ENCODE assay signal across 9 mouse cellular contexts in the genomic region with DNA sequence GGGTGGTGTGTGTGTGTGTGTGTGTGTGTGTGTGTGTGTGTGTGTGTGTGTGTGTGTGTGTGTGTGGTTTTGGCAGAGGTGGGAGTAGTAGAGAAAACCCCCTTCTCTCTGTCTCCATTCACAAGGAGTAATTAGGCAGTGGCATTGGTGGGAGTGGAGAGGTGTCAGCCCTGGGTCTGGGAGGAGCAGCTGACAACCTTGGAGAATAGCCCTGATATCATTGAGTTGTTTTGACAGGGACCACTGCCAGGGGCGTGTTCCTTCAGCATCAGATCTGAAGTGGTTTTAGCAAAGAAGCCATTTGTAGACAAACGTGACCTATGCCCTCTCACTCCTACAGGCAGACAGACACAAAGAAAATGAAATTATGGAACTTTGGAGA. TPM values are rescaled to one million over a fixed set of nuclear protein-coding genes. Genes with fewer than 3 reads are reported as not detected.
DNase-seq lines count a peak whose midpoint lies in the region; ATAC-seq and TF ChIP-seq lines count a peak whose summit lies in the region.
"Had no signal": no experiment of that assay in that cellular context is flagged by ENCODE, and none has a peak within 500 bp of the region (broad histone marks: within the 10 kb centered on the region; RNA-seq: fewer than 3 reads in every experiment).

No protein-coding gene starts in this region.

- DNase-seq in hindbrain, embryonic 10.5 days (ENCODE audit: low spot score), result no peak
- DNase-seq in ovary, adult 18-20 months (ENCODE audit: low spot score), result peak; percentile 24
- DNase-seq in ovary, postnatal 36 days (ENCODE audit: low spot score), result no peak
- DNase-seq in stomach, postnatal 0 days (ENCODE audit: low spot score), result no peak
- no peak for DNase-seq in adrenal gland, postnatal 36 days
- DNase-seq in layer of hippocampus, adult 9-11 months, result no peak

- TF ChIP-seq EP300 in stomach, postnatal 0 days (optimal IDR thresholded peaks at IDR 0.05), result no peak

- H3K4me1 ChIP-seq in hindbrain, embryonic 13.5 days (replicated peaks), result peaks cover 47% of the 10 kb centered on the region
- H3K4me1 ChIP-seq in hindbrain, embryonic 10.5 days (replicated peaks), result peaks cover 52% of the 10 kb centered on the region
- H3K4me1 ChIP-seq in intestine, embryonic 15.5 days (replicated peaks), result peaks cover 31% of the 10 kb centered on the region
- H3K4me1 ChIP-seq in stomach, postnatal 0 days (replicated peaks; ENCODE audit: control insufficient read depth, insufficient read depth), result no peaks in the 10 kb centered on the region

- peak overlapping the region; percentile 62 for H3K27ac ChIP-seq in hindbrain, embryonic 13.5 days
- H3K27ac ChIP-seq in hindbrain, embryonic 10.5 days, result no peak overlapping the region
- no peak overlapping the region for H3K27ac ChIP-seq in intestine, embryonic 15.5 days
- no peak overlapping the region for H3K27ac ChIP-seq in stomach, postnatal 0 days (replicated peaks)
- H3K27ac ChIP-seq: liver, embryonic 15.5 days had no signal

- ATAC-seq in hindbrain, embryonic 13.5 days (ENCODE audit: low FRiP score), result no peak
- ATAC-seq in intestine, embryonic 15.5 days, result no peak
- ATAC-seq in stomach, postnatal 0 days (ENCODE audit: low FRiP score, low TSS enrichment), result no peak

- no peaks in the 10 kb centered on the region for H3K9me3 ChIP-seq in hindbrain, embryonic 13.5 days
- no peaks in the 10 kb centered on the region for H3K9me3 ChIP-seq in hindbrain, embryonic 10.5 days
- no peaks in the 10 kb centered on the region for H3K9me3 ChIP-seq in intestine, embryonic 15.5 days
- no peaks in the 10 kb centered on the region for H3K9me3 ChIP-seq in stomach, postnatal 0 days (ENCODE audit: control insufficient read depth, low read length)
- H3K9me3 ChIP-seq: liver, embryonic 15.5 days had no signal

- no peak overlapping the region for H3K9ac ChIP-seq in hindbrain, embryonic 13.5 days
- no peak overlapping the region for H3K9ac ChIP-seq in intestine, embryonic 15.5 days
- no peak overlapping the region for H3K9ac ChIP-seq in stomach, postnatal 0 days (ENCODE audit: low read length)
- H3K9ac ChIP-seq: liver, embryonic 15.5 days had no signal

- peak overlapping the region; percentile 18; the same call in 1 of the 2 replicates for H3K4me3 ChIP-seq in hindbrain, embryonic 13.5 days
- H3K4me3 ChIP-seq in hindbrain, embryonic 10.5 days, result no peak overlapping the region
- no peak overlapping the region for H3K4me3 ChIP-seq in intestine, embryonic 15.5 days (replicated peaks)
- H3K4me3 ChIP-seq in stomach, postnatal 0 days (ENCODE audit: low read depth, low read length), result no peak overlapping the region; the same call in 1 of the 2 replicates
- H3K4me3 ChIP-seq: liver, embryonic 15.5 days had no signal

- 51% methylated on average over 2 of the region's 2 CpGs for WGBS in hindbrain, embryonic 13.5 days
- 52% methylated on average over 2 of the region's 2 CpGs for WGBS in hindbrain, embryonic 10.5 days
- 59% methylated on average over 2 of the region's 2 CpGs for WGBS in intestine, embryonic 15.5 days
- WGBS in stomach, postnatal 0 days, result 58% methylated on average over 2 of the region's 2 CpGs

- no peak for TF ChIP-seq CTCF in stomach, postnatal 0 days (IDR thresholded peaks at IDR 0.05; ENCODE audit: low read depth)

- peak overlapping the region; percentile 94; the same call in 1 of the 2 replicates for H3K4me2 ChIP-seq in hindbrain, embryonic 13.5 days
- H3K4me2 ChIP-seq in intestine, embryonic 15.5 days (replicated peaks), result peak overlapping the region; percentile 86
- H3K4me2 ChIP-seq in stomach, postnatal 0 days (replicated peaks; ENCODE audit: low read depth), result peak overlapping the region; percentile 88; the same call in 1 of the 2 replicates
- H3K4me2 ChIP-seq: liver, embryonic 15.5 days had no signal

- no peaks in the 10 kb centered on the region for H3K36me3 ChIP-seq in hindbrain, embryonic 13.5 days
- H3K36me3 ChIP-seq in hindbrain, embryonic 10.5 days, result peaks cover 13% of the 10 kb centered on the region; the same call in 1 of the 2 replicates
- H3K36me3 ChIP-seq in intestine, embryonic 15.5 days, result no peaks in the 10 kb centered on the region
- H3K36me3 ChIP-seq in stomach, postnatal 0 days (ENCODE audit: control insufficient read depth, insufficient read depth, low read length), result no peaks in the 10 kb centered on the region
- H3K36me3 ChIP-seq: liver, embryonic 15.5 days had no signal

- peaks cover 32% of the 10 kb centered on the region for H3K27me3 ChIP-seq in hindbrain, embryonic 13.5 days
- H3K27me3 ChIP-seq in hindbrain, embryonic 10.5 days (ENCODE audit: insufficient read depth, poor library complexity, severe bottlenecking), result peaks cover 30% of the 10 kb centered on the region
- no peaks in the 10 kb centered on the region for H3K27me3 ChIP-seq in intestine, embryonic 15.5 days (replicated peaks)
- no peaks in the 10 kb centered on the region for H3K27me3 ChIP-seq in stomach, postnatal 0 days (ENCODE audit: control insufficient read depth, insufficient read depth, low read length)

RNA-seq across cellular contexts. Expression of a gene that starts 3.3 kb away (rescaled TPM):
- 32.3 and 37.1 TPM in 2 replicates for polyA plus RNA-seq in hindbrain, embryonic 13.5 days (2015; fragmentation: Nextera tagmentation; extraction: Ambion mirVana)
- polyA plus RNA-seq in hindbrain, embryonic 10.5 days (2016; fragmentation: Nextera tagmentation; extraction: Ambion mirVana), result 24.8 and 31.4 TPM in 2 replicates
- polyA plus RNA-seq in intestine, embryonic 15.5 days (2015; fragmentation: Nextera tagmentation; extraction: Ambion mirVana), result 44.6 and 46.9 TPM in 2 replicates
- 33.0 and 33.9 TPM in 2 replicates for polyA plus RNA-seq in stomach, postnatal 0 days (2015; fragmentation: Nextera tagmentation; extraction: Ambion mirVana)
- 100 to 1,000 TPM; 434 to 635 TPM for total RNA-seq in adrenal gland, postnatal 36 days (2021)
